Mouse (Mus musculus) heart, embryonic 13.5 days (tissue): Measurements from ENCODE around the gene Gdf5. TPM values are rescaled to one million over a fixed set of nuclear protein-coding genes. Genes with fewer than 3 reads are reported as not detected.
A peak's percentile ranks its signal among the peaks of the same experiment; 100 is the strongest.

ENCODE experiments used
- ATAC-seq: fragments of 200-750 bp; cut with Nextera tagmentation; 2 replicates; pipeline ENCODE4 v1.8.0; 2017; ENCODE audit warnings: moderate TSS enrichment; ENCODE audit not compliant: insufficient number of reproducible peaks, low FRiP score, low TSS enrichment; ENCODE audit errors: extremely low read depth
- H3K27ac ChIP-seq: fragments of 300-500 bp; sonication (generic); replicated peaks from 2 replicates; pipeline ENCODE4 v1.5.1; 2015; ENCODE audit warnings: moderate library complexity, mild to moderate bottlenecking, inconsistent platforms
- H3K27me3 ChIP-seq: fragments of 300-500 bp; sonication (generic); replicated peaks from 2 replicates; pipeline ENCODE4 v1.6.1; 2015; ENCODE audit warnings: mild to moderate bottlenecking, inconsistent platforms
- H3K36me3 ChIP-seq: fragments of 300-500 bp; sonication (generic); 2 replicates; pipeline ENCODE4 v1.6.1; 2015; ENCODE audit warnings: mild to moderate bottlenecking, inconsistent platforms
- H3K4me1 ChIP-seq: fragments of 300-500 bp; sonication (generic); 2 replicates; pipeline ENCODE4 v1.6.1; 2015; ENCODE audit warnings: inconsistent platforms
- H3K4me2 ChIP-seq: fragments of 300-500 bp; sonication (generic); 2 replicates; pipeline ENCODE4 v1.6.1; 2015; ENCODE audit warnings: inconsistent platforms, mild to moderate bottlenecking, moderate library complexity
- H3K4me3 ChIP-seq: fragments of 300-500 bp; sonication (generic); 2 replicates; pipeline ENCODE4 v1.5.1; 2015; ENCODE audit warnings: moderate library complexity, mild to moderate bottlenecking, inconsistent platforms
- H3K9ac ChIP-seq: fragments of 300-500 bp; sonication (generic); 2 replicates; pipeline ENCODE4 v1.6.1; 2015; ENCODE audit warnings: inconsistent platforms, mild to moderate bottlenecking, moderate library complexity
- H3K9me3 ChIP-seq: fragments of 300-500 bp; sonication (generic); 2 replicates; pipeline ENCODE4 v1.6.1; 2016; ENCODE audit warnings: inconsistent platforms
- WGBS: fragments of 180-500 bp; shearing (Covaris S2); methylation state at CpG from one replicate; pipeline ENCODE4 v1.1.7; 2015; ENCODE audit warnings: mixed read lengths; 5-methylcytosine and 5-hydroxymethylcytosine counted together
- polyA plus RNA-seq: library from polyadenylated mRNA; unstranded; fragments of >200 nt; fragmentation: Nextera tagmentation; extraction: Ambion mirVana; gene quantifications from 2 replicates; pipeline ENCODE4 v1.2.1, GENCODE M21; 2015

Gdf5 gene
- polyA plus RNA-seq, 1 experiment from 2014 or later = 0.37 TPM

DNA sequence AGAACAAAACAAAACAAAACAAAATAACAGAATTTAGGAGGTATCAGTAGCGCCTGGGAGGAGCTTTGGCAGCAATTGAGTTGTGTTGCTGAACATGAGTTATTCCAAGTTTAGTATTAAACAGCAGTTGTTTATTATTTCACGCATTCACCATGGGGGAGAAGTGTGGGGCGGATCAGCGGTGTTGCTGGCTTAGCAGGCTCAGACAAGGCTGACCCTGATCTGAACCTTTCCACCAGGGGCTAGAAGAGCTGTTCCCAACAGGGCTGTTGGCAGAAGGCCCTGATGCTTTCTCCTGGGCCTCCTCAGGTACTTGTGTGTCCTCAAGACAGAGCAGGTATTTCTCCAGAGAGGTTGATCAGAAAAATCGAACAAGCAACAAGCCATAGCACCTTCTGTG lies 14.8 kb upstream of the Gdf5 start:
- Histone ChIP-seq H3K36me3 (peaks cover 44% of the 10 kb centered on the region), H3K4me2 (no peak overlapping the region), H3K4me1 (peaks cover 14% of the 10 kb centered on the region), H3K9me3 (no peaks in the 10 kb centered on the region), H3K4me3 (no peak overlapping the region), H3K27ac (no peak overlapping the region), H3K9ac (no peak overlapping the region), H3K27me3 (no peaks in the 10 kb centered on the region)
- ATAC-seq = no peak
- 75% methylated on average over 5 of the region's 5 CpGs for WGBS

DNA sequence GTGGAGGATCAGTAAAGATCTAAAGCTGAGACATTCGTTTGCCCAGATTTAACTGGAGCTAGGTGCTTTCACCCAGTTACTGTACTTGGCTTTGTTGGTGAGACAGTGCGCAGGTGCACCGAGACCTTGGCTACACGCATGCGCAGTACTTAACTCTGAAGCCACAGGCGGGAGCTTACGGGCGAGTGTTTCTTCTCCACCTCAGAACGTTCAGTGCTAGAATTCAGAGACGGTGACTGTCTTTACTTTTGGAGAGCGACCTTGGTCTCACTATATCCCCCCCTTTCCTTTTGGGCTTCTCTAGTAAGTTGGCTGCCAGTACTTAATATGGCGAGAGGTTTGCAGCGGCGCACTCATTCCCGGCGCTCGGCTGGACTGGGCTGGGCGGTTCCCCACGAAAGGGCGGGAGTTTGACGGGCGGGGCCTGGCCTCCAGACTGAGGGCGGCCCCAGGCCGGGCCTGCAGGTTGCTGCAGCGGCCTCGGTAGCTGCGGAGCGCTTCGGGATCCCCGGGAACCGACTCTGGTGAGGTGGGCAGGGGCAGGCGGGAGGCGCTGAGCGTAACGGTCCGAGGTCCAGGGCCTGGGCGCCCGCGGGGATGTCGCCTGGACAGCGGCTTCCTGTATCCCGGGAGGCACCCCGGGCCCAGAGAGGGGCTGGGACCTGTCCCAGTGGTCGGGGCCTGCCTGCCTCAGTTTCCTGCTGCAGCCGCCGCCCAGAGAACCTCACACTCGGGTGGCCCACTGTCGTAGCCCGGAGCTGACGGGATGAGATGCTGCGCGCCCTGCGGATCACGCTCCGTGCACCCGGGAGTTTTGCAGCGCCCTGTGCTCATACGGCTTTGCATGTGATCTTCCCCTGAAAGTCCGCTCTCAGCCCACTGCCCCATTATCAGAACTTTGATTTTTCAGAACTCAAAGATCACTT lies 11.2 kb upstream of the Gdf5 start, which contains the start of gene Cep250:
Gene Cep250, plus strand, starts transcription at position 325 of the 926 bp plus-strand sequence.
- Histone ChIP-seq H3K9me3 (no peaks in the 10 kb centered on the region), H3K36me3 (peaks cover 12% of the 10 kb centered on the region; the same call in 1 of the 2 replicates), H3K4me1 (peaks cover 14% of the 10 kb centered on the region), H3K27ac (peak within 1 kb of the TSS; percentile 80), H3K9ac (peak within 1 kb of the TSS; percentile 96), H3K4me2 (peak within 1 kb of the TSS; percentile 80), H3K4me3 (peak within 1 kb of the TSS; percentile 86), H3K27me3 (peaks cover 3% of the 10 kb centered on the region)
- peak; percentile 85 for ATAC-seq
- WGBS = under 1% methylated on average over 58 of the region's 59 CpGs

DNA sequence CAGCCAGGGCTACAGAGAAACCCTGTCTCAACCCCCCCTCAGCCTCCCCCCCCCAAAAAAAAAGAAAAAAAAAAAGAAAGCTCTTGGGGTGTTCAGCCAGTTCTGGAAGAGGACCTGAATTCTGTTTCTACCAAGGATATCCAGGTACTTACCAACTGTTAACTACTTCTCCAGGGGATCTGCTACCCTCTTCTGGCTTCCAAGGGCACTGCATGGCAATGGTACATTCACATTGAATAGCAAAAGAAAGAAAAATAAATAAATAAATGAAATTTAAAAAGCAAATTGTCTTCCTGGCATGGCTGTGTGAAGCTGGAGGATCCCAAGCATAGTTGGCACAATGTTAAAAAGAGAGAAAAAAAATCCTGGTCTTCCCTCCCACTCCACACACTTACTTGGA lies 6.8 kb upstream of the Gdf5 start:
- Histone ChIP-seq H3K4me3 (no peak overlapping the region), H3K9ac (no peak overlapping the region), H3K36me3 (no peaks in the 10 kb centered on the region), H3K9me3 (no peaks in the 10 kb centered on the region), H3K4me1 (peaks cover 9% of the 10 kb centered on the region), H3K27me3 (peaks cover 17% of the 10 kb centered on the region), H3K4me2 (no peak overlapping the region), H3K27ac (no peak overlapping the region)
- ATAC-seq = no peak

- H3K36me3 ChIP-seq = no peaks in the 10 kb centered on the region
- no peak overlapping the region for H3K4me3 ChIP-seq
- no peak overlapping the region for H3K9ac ChIP-seq
- no peak overlapping the region for H3K27ac ChIP-seq
- H3K4me2 ChIP-seq = no peak overlapping the region
- no peaks in the 10 kb centered on the region for H3K9me3 ChIP-seq
- no peak for ATAC-seq
- H3K4me1 ChIP-seq = peaks cover 18% of the 10 kb centered on the region
- H3K27me3 ChIP-seq = peaks cover 29% of the 10 kb centered on the region
- WGBS = 34% methylated on average over 6 of the region's 6 CpGs
Observed at GRCm38 (mm10) chr2:155949362-155949761, 4.2 kb upstream of the Gdf5 start.

DNA sequence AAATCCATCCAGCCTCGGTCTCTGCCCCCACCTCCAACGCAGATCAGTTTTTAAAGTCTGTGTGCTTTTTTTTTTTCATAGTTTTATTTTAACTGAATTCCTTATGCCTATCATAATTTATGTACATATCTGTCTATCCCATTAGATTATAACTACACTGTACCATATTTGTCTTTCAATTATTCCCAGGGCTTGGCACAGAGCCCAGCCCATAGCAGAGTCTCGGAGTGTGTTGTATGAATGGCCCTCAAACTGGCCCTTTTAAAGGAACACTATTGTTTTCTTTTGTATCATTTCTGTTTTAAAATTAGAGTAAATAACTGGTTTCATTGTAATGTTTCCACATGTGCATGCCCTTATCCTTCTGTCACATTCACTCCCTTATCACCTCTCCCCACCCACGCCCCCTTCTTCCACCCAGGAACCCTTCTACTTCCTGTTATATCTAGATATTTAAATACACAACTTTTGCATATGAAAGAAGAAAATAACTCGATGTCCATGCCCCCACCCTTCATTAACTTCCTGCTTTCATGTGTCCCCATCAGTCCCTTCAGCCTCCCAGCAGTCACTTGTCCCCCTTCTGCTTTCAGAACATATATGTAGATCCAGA lies 2.3 kb upstream of the Gdf5 start:
- Histone ChIP-seq H3K27me3 (peaks cover 36% of the 10 kb centered on the region), H3K27ac (no peak overlapping the region), H3K4me2 (no peak overlapping the region), H3K4me3 (no peak overlapping the region), H3K4me1 (peaks cover 28% of the 10 kb centered on the region), H3K9ac (no peak overlapping the region), H3K36me3 (no peaks in the 10 kb centered on the region), H3K9me3 (no peaks in the 10 kb centered on the region)
- 45% methylated on average over 5 of the region's 5 CpGs for WGBS
- ATAC-seq = no peak

DNA sequence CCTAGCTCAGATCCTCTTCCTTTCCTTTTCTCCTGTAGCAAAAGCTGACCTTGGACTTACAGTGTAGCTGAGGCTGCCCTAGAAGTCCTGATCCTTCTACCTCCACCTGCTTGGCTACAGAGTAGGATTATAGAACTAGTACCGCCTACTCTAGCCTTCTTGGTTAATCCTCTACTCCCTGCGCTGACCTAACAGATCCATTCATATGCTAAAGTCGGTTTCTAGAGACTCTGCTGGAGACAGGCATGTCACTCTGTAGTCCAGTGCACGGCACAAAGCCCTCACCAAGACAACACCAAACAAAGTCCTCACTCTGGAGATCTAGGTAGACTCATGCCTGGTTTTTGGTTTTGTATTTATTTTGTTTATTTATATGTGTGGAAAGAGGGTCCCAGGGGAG lies 1.3 kb upstream of the Gdf5 start:
- no peak overlapping the region for H3K9ac ChIP-seq
- no peaks in the 10 kb centered on the region for H3K9me3 ChIP-seq
- H3K36me3 ChIP-seq = no peaks in the 10 kb centered on the region
- no peak overlapping the region for H3K4me2 ChIP-seq
- H3K4me3 ChIP-seq = no peak overlapping the region
- H3K27ac ChIP-seq = no peak overlapping the region
- no peak for ATAC-seq
- peaks cover 28% of the 10 kb centered on the region for H3K4me1 ChIP-seq
- WGBS = 32% methylated on average over 4 of the region's 4 CpGs
- peaks cover 36% of the 10 kb centered on the region for H3K27me3 ChIP-seq

DNA sequence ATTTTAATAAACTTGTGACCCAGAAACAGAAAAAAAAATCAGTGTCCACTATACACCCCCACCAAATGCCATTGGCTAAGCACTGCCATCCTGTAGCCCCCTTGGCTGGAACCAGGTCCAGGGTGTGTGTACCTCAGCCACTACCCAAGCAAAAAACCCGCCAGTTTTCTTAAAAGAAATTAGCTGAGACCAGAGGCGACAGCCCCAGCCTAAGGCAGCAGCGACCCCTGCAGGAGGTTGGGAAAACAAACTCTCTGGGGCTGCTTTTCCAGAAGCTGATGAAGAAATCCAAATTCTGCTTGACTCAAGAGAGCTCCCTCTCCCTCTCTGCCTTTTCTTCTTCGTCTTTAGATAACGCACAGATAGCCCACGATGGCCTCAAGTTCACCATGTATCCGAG lies 902 bp upstream of the Gdf5 start:
- Histone ChIP-seq H3K27ac (no peak overlapping the region), H3K36me3 (no peaks in the 10 kb centered on the region), H3K9ac (no peak overlapping the region), H3K27me3 (peaks cover 36% of the 10 kb centered on the region), H3K9me3 (no peaks in the 10 kb centered on the region), H3K4me3 (no peak overlapping the region), H3K4me1 (peaks cover 28% of the 10 kb centered on the region), H3K4me2 (no peak overlapping the region)
- 5% methylated on average over 7 of the region's 7 CpGs for WGBS
- no peak for ATAC-seq

DNA sequence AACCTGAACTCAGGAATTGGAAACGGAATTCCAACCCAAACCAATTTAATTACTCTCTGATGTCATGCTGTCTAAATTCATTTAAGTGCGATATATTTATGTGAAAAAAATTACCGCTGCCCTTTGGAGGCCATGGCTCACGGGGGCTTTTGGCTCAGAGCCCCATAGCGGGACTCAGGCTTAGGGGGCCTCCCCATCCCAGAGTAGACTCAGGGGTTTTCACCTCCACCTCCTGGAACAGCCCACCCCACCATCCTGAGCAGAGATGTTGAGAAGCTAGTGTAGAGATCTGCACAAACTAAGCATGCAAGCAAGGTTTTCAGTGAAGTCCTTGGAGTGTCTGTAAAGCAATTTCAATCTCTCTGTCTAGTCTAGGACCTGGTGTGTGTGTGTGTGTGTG lies 413 bp upstream of the Gdf5 start:
- Histone ChIP-seq H3K27me3 (peaks cover 36% of the 10 kb centered on the region), H3K4me3 (no peak overlapping the region), H3K4me1 (peaks cover 28% of the 10 kb centered on the region), H3K27ac (no peak overlapping the region), H3K9me3 (no peaks in the 10 kb centered on the region), H3K9ac (no peak overlapping the region), H3K36me3 (no peaks in the 10 kb centered on the region), H3K4me2 (no peak overlapping the region)
- no peak for ATAC-seq
- WGBS = 78% methylated on average over 5 of the region's 5 CpGs

DNA sequence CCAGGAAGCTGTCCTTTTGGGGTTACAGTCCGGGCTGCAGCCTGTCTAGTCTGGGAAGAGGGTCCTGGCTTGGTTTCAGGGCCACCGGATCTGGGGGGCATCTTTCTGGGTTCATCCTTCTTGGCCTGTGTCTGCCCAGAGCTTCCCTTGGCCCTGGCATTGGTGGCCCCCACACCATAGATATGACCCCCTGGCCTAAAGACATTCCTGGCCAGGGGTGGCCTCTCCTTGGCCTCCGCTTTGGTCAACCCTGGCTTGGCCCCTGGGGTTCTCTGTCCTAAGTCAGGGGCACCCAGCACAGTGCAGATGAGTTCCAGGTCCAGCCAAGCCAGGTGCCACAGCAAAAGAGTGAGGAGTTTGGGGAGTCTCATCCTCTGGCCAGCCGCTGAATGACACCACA lies 482 bp downstream of the Gdf5 start:
- H3K4me3 ChIP-seq = peak overlapping the region; percentile 8; the same call in 1 of the 2 replicates

DNA sequence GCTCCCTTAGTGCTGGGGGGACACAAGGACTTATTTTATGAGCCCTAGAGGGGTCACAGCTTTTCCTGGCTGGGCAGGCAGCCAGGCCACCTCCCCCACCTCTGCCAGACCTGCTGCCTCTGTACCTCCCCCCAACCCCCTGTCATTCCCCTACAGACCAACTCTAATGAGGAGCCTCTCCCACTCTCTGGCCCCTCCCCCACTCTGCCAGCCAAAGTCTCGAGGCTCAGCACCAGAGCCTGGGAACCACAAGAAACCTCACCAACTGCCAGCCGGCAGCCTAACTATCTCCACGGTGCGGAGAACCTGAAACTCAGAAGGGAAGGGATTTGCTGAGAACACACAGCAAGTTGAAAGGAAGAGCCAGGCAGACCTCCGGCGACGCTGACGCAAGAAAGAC lies 1.7 kb downstream of the Gdf5 start:
- ATAC-seq = no peak
- Histone ChIP-seq H3K4me3 (peak overlapping the region; percentile 21), H3K9ac (peak overlapping the region; percentile 34), H3K27ac (no peak overlapping the region), H3K4me2 (peak overlapping the region; percentile 54), H3K27me3 (peaks cover 22% of the 10 kb centered on the region), H3K4me1 (peaks cover 28% of the 10 kb centered on the region), H3K9me3 (no peaks in the 10 kb centered on the region), H3K36me3 (no peaks in the 10 kb centered on the region)
- 4% methylated on average over 8 of the region's 8 CpGs for WGBS

More for the DNA sequence above, 482 bp downstream of the Gdf5 start:
- no peak overlapping the region for H3K27ac ChIP-seq
- H3K9ac ChIP-seq = peak overlapping the region; percentile 20; the same call in 1 of the 2 replicates
- no peaks in the 10 kb centered on the region for H3K9me3 ChIP-seq
- peaks cover 30% of the 10 kb centered on the region for H3K27me3 ChIP-seq
- H3K36me3 ChIP-seq = no peaks in the 10 kb centered on the region
- no peak for ATAC-seq
- H3K4me1 ChIP-seq = peaks cover 28% of the 10 kb centered on the region
- WGBS = 78% methylated on average over 4 of the region's 4 CpGs
- peak overlapping the region; percentile 54 for H3K4me2 ChIP-seq

DNA sequence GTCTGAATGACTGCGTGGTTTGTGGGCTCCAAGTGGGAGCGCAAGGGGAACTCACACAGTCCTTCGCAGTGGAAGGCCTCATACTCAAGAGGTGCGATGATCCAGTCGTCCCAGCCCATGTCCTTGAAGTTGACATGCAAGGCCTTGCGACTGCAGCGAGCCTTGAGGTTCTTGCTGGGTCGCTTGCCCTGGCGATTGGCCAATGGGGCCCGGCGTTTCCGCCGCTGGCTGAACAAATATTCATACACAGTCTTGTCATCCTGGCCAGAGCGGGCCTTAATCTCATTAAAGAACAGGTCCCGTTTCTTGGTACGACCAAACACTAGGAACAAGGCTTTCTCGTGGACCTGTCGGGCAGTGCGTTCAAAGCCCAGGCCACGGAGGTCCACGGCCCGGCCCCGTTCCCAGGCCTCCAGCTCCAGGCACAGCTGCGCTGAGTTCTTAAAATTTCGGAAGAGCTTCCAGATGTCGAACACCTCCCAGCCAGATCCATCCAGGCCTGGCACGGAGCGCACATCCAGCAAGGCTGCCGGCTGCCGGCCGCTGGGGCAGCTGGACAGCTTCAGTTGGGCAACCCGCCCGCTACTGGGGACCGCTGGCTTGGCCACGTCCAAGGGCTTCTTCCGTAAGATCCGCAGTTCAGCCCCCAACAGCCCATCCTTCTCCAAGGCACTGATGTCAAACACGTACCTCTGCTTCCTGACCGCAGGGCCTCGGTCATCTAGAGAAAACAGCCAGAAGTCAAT lies 3.3 kb downstream of the Gdf5 start:
- no peak for ATAC-seq
- Histone ChIP-seq H3K36me3 (no peaks in the 10 kb centered on the region), H3K27ac (no peak overlapping the region), H3K4me2 (no peak overlapping the region), H3K4me3 (no peak overlapping the region), H3K9me3 (no peaks in the 10 kb centered on the region), H3K27me3 (peaks cover 19% of the 10 kb centered on the region), H3K9ac (no peak overlapping the region), H3K4me1 (peaks cover 21% of the 10 kb centered on the region)
- WGBS = 77% methylated on average over 40 of the region's 40 CpGs
